Mouse (Mus musculus) left cerebral cortex, adult 9 months (tissue): ENCODE measurements around the gene Pkhd1.
A peak's percentile ranks its signal among the peaks of the same experiment; 100 is the strongest.
"Not testable (repeated sequence)": the region's sequence is repeated elsewhere in the genome, so short reads cannot be mapped to it uniquely, and the experiment has no call there.

Experiments
- DNase-seq, 2 experiments: peaks; one replicate each; pipeline ENCODE4 v3.0.0; 2022; ENCODE audit warnings: low spot score in 2 of 2

Gene Pkhd1

GRCm38 (mm10) chr1:20486087-20486486, 131.8 kb downstream of the Pkhd1 start:
- no peak for DNase-seq

GRCm38 (mm10) chr1:20481843-20482242, 136.0 kb downstream of the Pkhd1 start:
- DNase-seq, result no peak

- no peak for DNase-seq
Observed at GRCm38 (mm10) chr1:20478695-20479094, 139.2 kb downstream of the Pkhd1 start.

GRCm38 (mm10) chr1:20478266-20478659, 139.6 kb downstream of the Pkhd1 start:
- DNase-seq, result no peak

- DNase-seq, result no peak
Observed at GRCm38 (mm10) chr1:20477561-20478265, 140.2 kb downstream of the Pkhd1 start.

- DNase-seq, result no peak
Observed at GRCm38 (mm10) chr1:20470770-20471169, 147.1 kb downstream of the Pkhd1 start.

GRCm38 (mm10) chr1:20470317-20470716, 147.5 kb downstream of the Pkhd1 start:
- no peak for DNase-seq

- DNase-seq, result no peak
Observed at GRCm38 (mm10) chr1:20466481-20466880, 151.4 kb downstream of the Pkhd1 start.

- no peak for DNase-seq
Observed at GRCm38 (mm10) chr1:20454621-20455020, 163.2 kb downstream of the Pkhd1 start.

- peak in 1 of 2 experiments; percentile 52 for DNase-seq
Observed at GRCm38 (mm10) chr1:20450074-20450473, 167.8 kb downstream of the Pkhd1 start.

GRCm38 (mm10) chr1:20432026-20432425, 185.8 kb downstream of the Pkhd1 start:
- DNase-seq, result not testable (repeated sequence)

GRCm38 (mm10) chr1:20429056-20429394, 188.8 kb downstream of the Pkhd1 start:
- DNase-seq, result no peak

GRCm38 (mm10) chr1:20428370-20429055, 189.4 kb downstream of the Pkhd1 start:
- DNase-seq, result no peak

GRCm38 (mm10) chr1:20409411-20409967, 208.4 kb downstream of the Pkhd1 start:
- DNase-seq, result no peak

- no peak for DNase-seq
Observed at GRCm38 (mm10) chr1:20398319-20398718, 219.5 kb downstream of the Pkhd1 start.

GRCm38 (mm10) chr1:20364437-20364836, 253.4 kb downstream of the Pkhd1 start:
- DNase-seq, result no peak

- no peak for DNase-seq
Observed at GRCm38 (mm10) chr1:20344651-20345050, 273.2 kb downstream of the Pkhd1 start.

- peak in 1 of 2 experiments; percentile 75 for DNase-seq
Observed at GRCm38 (mm10) chr1:20311485-20311884, 306.4 kb downstream of the Pkhd1 start.

- no peak for DNase-seq
Observed at GRCm38 (mm10) chr1:20310925-20311324, 306.9 kb downstream of the Pkhd1 start.

GRCm38 (mm10) chr1:20306116-20306515, 311.7 kb downstream of the Pkhd1 start:
- no peak for DNase-seq

GRCm38 (mm10) chr1:20302943-20303578, 314.8 kb downstream of the Pkhd1 start:
- peak in 1 of 2 experiments; percentile 12 for DNase-seq

- DNase-seq, result peak in 1 of 2 experiments; percentile 1
Observed at GRCm38 (mm10) chr1:20302187-20302942, 315.5 kb downstream of the Pkhd1 start.
